Mouse (Mus musculus): Measurements from ENCODE around the gene Sirt2.
A peak's percentile ranks its signal among the peaks of the same experiment; 100 is the strongest.

The Sirt2 gene

GRCm38 (mm10) chr7:28766173-28766879 is at the start of gene Sirt2:
Gene Sirt2, plus strand, starts transcription at chr7:28766735.
- peak; percentile 97 to 98 for DNase-seq (ENCODE audit: low read depth in 1 of 2, low spot score in 2 of 2)

GRCm38 (mm10) chr7:28717726-28718125 is 48.8 kb upstream of the Sirt2 start:
- no peak for DNase-seq (ENCODE audit: low read depth in 1 of 2, low spot score in 2 of 2)

- no peak for DNase-seq (ENCODE audit: low read depth in 1 of 2, low spot score in 2 of 2)
Observed at GRCm38 (mm10) chr7:28719159-28719558, 47.4 kb upstream of the Sirt2 start.

DNA sequence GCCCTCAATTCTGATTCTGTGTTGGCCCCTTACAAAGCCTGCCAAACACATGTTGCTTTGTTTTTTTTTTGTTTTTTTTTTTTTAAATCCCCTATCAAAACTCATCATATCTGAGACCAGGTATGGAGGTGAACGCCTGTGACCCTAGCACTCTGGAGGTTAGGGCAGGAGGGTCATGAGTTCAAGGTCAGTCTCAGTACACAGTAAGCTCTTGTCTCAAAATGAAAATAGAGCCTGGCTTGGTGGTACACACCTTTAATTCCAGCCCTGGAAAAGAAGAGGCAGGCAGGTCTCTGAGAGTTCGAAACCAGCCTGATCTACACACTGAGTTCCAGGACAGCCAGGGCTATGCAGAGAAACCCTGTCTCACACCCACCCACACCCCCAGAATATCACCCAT is 46.9 kb upstream of the Sirt2 start:
- no peak for DNase-seq (ENCODE audit: low read depth in 1 of 2, low spot score in 2 of 2)

DNA sequence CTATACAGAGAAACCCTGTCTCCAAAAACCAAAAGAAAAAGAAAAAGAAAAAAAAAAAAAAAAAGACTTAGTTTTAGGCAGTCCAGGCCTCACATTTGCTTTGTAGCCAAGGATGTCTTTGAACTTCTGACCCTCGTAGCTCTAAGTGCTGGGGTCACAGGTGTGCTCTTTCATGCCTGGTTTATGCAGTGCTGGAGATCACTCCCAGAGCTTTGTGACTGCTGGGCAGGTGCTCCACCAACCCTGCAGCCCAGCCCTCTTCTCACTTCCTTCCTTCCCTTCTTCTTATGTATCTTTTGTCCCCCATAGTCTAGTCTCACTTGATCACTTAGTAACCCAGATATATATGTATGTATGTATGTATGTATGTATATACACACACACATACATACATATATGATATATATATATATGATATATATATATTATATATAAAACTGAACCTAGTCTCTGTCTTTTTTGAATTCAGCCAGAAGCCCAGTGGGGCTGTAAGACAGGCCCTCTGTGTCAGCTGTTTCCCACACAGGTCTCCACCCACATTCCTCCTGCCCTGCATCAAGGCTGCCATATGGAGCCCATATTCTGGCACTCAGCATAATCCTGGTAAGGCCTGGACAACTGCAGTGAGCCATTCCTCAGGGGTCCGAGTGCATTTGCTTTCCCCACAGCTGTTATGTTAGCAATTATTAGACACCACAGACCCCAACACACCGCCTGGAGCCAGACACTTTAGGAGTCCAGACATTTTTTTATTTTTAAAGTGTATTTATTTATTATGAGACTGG is 45.6 kb upstream of the Sirt2 start:
- no peak for DNase-seq (ENCODE audit: low read depth in 1 of 2, low spot score in 2 of 2)

DNA sequence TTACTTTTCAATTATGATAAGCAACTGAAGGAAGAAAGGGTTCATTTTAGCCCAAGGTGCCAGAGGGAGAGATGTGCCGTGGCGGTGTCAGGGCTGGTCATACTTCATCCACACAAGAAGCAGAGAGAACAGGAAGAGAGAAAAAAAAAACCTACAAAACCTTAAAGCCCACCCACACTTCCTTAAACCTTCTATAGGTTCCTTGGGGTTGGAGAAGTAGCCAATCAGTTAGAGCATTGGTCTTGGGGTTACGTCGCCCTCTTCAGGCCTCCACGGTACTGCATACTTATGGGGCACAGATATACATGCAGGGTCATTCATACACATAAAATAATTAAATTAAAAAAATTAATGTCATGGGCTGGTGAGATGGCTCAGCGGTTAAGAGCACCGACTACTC is 44.5 kb upstream of the Sirt2 start:
- no peak for DNase-seq (ENCODE audit: low read depth in 1 of 2, low spot score in 2 of 2)

DNA sequence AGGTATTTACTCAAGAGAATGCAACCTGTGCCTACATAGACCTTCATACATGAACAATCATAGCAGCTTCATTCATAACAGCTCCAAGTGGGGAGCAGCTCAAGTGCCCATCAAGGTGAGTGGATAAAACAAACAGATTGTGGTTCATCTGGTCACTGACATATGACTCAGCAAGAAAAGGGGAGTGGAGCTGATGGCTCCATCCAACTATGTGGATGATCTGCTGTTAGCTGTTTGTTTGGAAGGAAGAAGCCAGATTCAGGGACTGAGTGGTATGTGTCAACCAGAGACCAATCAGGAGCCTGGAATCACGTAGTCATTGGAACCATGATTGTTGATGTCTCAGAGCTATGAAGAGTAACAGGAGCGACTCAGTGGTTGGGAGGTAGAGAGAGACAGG is 41.9 kb upstream of the Sirt2 start:
- DNase-seq (ENCODE audit: low read depth in 1 of 2, low spot score in 2 of 2) = no peak

GRCm38 (mm10) chr7:28726600-28726999 is 39.9 kb upstream of the Sirt2 start:
- DNase-seq (ENCODE audit: low read depth in 1 of 2, low spot score in 2 of 2) = peak; percentile 17 to 39

DNA sequence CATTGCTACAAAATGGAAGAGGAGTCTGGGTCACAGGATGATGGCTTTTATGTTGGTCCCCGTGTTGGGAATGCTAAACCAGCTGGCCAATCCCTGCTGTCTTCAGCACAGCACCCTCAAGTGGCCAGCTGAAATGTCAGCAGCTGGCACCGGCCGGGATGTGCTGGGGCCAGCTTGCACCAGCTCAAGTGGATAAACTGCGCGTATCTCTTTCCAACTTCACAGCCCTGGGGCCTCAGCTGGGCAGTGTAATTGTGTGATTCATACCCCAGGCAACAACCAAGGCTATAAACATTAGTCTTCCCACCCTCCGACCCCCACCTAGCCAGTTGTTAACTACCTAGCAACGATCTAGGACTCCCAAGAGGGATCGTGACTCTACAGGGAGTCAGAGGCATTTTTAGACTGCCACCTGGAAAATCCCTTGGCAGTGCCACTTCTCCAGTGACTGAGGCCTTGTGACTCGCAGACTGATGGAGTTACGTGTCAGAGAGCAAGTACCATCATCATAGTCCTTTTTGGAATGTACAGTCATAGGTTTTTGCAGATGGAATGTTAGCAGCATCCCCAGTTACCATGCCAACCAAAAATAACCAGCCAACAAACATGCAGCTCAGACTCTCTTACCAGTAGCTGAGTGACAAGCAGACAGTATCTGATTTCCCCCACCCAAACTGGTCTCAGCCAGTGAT is 38.7 kb upstream of the Sirt2 start:
- DNase-seq (ENCODE audit: low read depth in 1 of 2, low spot score in 2 of 2) = no peak

- peak in 1 of 2 experiments; percentile 50 for DNase-seq (ENCODE audit: low read depth in 1 of 2, low spot score in 2 of 2)
Observed at GRCm38 (mm10) chr7:28732341-28733142, 34.0 kb upstream of the Sirt2 start.

DNA sequence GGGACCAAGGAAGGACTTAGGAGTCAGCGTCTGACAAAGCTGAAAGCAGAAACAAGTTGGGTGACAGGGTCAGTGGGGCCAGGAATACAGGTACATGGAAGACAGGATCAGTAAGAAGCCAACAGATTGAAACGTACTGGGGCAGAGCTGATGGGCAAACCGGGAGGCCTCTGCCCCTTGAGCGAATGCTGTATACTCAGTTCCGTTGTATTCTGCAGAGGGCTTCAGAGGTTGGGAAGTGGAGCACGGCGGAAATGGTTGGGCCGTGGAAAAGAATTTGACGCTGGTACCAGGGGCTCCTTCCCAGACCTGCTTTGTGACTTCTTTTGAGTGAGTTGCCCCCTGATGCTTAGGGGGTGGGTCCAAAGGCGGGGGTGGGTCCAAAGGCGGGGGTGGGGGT is 33.3 kb upstream of the Sirt2 start:
- no peak for DNase-seq (ENCODE audit: low read depth in 1 of 2, low spot score in 2 of 2)

DNA sequence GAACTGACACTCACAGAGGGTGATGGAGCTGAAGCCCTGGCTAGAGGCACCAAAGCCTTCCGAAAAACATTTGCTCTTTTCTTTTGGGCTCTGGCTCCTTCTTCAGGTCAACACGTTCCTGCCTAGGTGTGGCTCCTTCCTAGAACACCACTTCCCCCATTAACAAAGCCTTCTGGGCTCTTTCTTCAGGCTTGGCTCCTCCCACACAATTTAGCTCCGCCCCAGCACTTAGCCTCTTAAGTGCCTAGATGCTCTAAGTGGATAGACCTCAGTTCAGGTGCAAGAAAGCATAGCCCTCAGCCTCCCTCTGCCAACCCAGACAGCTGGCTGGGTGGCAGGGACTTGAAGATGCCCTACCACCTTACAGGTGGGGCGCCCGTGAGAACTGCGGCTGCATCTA is 30.8 kb upstream of the Sirt2 start:
- no peak for DNase-seq (ENCODE audit: low read depth in 1 of 2, low spot score in 2 of 2)

- no peak for DNase-seq (ENCODE audit: low read depth in 1 of 2, low spot score in 2 of 2)
Observed at GRCm38 (mm10) chr7:28739829-28740228, 26.7 kb upstream of the Sirt2 start.

GRCm38 (mm10) chr7:28740949-28741348 is 25.6 kb upstream of the Sirt2 start:
- DNase-seq (ENCODE audit: low read depth in 1 of 2, low spot score in 2 of 2) = no peak

DNA sequence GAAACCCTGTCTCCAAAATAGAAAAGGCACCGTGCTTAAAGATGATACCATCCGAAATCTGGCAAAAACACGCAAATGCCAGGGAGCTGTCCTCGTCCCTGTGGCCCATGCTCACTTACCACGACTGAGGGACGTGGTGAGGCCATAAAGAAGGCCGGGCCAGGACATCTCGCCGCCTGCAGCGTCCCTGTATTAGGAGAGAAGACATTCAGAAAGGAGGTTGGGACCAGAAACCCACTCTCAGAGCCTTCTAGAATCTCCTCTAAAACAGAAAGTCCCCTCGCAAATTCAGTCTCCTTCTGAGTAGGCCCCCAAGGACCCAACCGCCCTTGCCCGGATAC is 25.2 kb upstream of the Sirt2 start:
- DNase-seq (ENCODE audit: low read depth in 1 of 2, low spot score in 2 of 2) = no peak

- DNase-seq (ENCODE audit: low read depth in 1 of 2, low spot score in 2 of 2) = peak; percentile 86 to 92
Observed at GRCm38 (mm10) chr7:28741709-28742438, 24.7 kb upstream of the Sirt2 start, which contains the start of the genes Mrps12 and Sars2. Gene Mrps12, minus strand, starts transcription at chr7:28741820. Gene Sars2, plus strand, starts transcription at chr7:28741992.

DNA sequence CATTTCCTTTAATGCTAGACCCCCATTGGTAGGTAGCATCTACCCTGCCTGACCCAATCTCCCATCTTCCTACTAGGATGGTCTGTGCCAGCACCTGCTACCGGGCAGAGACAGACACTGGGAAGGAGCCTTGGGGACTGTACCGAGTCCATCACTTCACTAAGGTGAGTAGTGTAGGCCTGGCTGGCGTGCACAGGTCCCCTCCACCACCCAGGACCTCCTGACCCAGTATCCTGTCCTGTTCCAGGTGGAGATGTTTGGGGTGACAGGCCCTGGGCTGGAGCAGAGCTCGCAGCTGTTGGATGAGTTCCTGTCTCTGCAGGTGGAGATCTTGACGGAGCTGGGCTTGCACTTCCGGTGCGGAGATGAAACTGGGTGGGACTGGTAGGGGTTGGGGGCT is 16.6 kb upstream of the Sirt2 start:
- no peak for DNase-seq (ENCODE audit: low read depth in 1 of 2, low spot score in 2 of 2)

GRCm38 (mm10) chr7:28756079-28756478 is 10.5 kb upstream of the Sirt2 start, which contains the start of gene Ccer2:
Gene Ccer2, plus strand, starts transcription at chr7:28756174.
- DNase-seq (ENCODE audit: low read depth in 1 of 2, low spot score in 2 of 2) = no peak

- no peak for DNase-seq (ENCODE audit: low read depth in 1 of 2, low spot score in 2 of 2)
Observed at GRCm38 (mm10) chr7:28758623-28759022, 7.9 kb upstream of the Sirt2 start.

DNA sequence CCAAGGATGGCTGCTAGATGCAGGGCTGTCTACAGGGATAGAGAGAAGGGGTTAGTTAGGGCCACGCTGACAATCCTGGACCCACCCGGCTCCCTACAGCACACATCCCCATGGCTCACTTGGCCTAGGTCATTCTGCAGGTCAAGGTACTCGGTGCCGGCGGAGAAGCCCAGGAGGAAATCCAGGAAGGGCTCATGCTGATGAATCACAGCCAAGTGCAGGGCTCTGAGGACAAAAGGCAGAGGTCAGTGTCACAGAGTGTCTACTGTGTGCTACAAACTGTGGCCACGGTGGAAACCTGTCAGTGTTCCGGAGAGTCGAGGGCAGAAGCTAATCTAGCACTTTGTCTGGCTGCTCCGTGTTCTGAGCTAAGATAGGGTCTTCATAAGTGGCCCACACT is 4.6 kb upstream of the Sirt2 start:
- DNase-seq (ENCODE audit: low read depth in 1 of 2, low spot score in 2 of 2) = no peak
